Mouse (Mus musculus): ENCODE data around the gene Yars. TPM values are rescaled to one million over a fixed set of nuclear protein-coding genes. Genes with fewer than 3 reads are reported as not detected.

The Yars gene
- total RNA-seq, 2 experiments from 2014 or later: 63.8 to 68.1 TPM

DNA sequence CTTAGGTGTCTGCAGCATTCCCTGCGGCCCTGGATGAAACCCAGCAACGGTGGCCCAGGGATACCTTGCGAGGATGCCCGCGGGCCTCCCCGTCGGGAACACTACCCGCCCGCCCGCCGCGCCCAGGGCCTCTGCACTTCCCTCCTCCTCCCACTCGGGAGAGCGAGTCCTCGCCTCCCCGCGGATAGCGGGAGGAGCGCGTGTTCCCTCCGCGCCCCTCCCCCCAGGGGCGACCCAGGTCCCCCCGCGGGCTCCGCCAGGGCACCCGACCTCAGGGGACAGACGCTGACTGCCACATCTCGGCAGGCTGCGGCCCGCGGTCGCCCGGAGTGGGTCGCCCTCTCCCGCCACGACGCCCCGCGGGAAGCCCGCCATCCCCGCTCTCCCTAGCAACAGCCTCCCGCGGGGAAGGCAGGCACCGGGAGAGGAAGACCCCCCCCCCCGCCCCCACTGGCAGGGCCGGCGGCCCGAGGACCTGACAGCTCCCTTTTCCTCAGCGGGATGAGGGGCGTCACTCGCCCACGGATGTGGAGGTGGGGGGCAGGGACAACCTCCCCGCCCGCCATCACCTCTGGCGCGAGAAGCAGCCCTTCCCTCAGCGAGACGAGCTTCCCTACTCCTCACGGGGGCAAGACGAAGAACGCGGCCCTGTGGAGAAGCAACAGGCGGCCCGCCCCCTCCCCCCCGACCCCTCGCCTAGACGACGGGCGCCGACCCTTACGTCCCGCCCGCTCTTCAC lies 588 bp upstream of the Yars start:
- DNase-seq: peak; percentile 65

DNA sequence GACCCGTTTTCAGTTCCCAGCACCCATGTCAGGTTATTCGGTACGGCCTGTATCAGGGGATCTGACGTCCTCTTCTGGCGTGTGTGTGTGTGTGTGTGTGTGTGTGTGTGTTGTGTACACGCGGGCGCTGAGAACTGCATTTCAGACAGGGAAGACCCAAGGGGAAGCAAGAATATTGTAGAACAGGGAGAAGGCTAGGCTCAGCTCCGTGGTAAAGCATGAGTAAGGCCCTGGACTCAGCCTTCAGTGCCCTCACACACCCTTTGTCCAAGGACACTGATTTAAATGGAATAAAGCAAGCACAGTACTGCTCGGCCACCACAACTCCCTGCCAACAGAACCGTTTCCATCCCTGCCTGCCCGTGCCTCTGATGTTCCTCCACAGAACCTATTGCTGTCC lies 978 bp downstream of the Yars start:
- peak; percentile 35 for DNase-seq

DNA sequence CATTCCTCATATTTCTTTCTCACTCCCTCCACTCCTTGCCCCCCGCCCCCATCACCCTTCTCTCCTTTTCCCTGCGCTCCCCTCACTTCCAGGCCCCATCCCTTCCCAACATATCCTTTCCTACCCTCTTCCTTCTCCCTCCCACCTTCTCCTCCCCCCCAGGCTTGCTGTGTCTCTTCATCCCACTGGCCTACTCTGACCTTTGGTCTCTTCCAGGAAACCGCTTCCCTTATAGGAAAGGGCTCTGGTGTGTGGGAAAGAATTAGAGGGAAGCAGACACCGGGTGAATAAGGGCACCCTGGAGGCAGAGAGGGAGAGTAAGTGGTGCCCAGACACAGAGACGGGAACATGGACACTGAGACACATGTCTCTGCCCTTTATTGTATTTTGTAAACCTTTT lies 2.1 kb downstream of the Yars start:
- DNase-seq: no peak

DNA sequence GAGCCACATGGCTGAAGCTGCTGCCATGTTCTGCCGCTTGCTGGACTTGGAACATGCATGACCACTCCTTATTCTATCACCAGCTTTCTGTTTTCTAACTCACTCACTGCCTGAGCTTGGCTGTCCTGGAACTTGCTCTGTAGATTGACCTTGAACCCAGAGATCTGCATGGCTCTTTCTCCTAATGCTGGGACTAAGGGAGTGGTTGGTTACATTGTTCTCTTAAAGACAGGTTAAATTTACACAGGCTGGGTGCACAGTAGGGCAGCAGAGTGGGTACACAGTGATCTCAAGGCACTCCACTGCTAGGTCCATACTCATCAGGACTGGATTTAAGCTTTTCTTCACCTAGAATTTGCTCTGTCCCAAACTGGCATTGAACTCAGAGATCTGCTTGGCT lies 4.7 kb downstream of the Yars start:
- DNase-seq: no peak

DNA sequence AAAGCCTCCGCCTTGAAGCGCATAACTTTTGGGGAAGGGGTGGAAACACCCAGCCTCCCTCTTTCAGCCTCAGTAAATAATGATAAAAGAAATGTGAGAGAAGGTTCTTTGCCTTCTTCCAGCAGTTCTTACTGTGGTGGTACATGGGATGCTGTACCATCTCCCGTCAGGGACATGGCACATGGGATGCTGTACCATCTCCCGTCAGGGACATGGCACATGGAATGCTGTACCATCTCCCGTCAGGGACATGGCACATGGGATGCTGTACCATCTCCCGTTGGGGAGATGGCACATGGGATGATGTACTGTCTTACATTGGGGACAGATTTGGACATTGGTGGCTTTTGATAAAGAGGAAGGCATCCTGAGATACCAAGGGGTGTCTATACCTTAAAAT lies 8.0 kb downstream of the Yars start:
- DNase-seq: no peak

DNA sequence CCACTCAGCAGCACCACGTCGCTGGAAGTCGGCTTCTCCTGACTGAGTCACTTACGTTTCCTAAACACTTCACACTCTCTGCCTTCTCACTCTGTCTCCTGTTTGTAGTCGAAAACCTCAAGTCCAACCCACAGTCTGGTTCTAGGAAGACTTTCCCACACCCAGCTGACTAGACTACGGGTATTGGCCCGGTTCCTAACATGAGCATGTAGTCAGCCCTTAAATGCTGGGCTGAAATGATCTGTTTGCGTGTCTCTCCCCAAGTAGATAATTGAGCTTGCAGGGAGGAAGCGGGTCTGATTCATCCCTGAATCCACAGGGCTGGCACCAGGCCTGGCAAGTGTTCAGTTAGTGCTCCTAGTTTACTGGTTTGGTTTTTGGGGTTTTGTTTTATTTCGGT lies 15.1 kb downstream of the Yars start:
- DNase-seq: no peak

DNA sequence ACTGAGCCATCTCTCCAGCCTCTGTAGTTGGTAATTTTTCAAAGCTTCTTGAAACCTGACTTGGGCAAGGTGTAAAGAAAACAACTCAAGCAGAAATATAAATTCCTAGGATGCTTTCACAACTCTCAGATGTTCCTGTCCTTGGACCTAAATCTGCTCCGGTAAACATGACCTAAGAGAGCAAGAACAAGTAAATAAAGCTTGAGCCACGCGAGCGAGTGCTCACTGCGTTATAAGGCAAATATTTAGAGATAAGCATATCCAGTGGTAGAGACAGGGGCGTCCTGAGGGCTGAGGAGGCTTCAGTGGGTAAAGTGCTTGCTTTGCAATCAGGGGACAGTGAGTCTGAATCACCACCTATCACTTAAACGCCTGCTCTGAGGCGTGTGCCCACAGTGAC lies 17.2 kb downstream of the Yars start:
- no peak for DNase-seq

DNA sequence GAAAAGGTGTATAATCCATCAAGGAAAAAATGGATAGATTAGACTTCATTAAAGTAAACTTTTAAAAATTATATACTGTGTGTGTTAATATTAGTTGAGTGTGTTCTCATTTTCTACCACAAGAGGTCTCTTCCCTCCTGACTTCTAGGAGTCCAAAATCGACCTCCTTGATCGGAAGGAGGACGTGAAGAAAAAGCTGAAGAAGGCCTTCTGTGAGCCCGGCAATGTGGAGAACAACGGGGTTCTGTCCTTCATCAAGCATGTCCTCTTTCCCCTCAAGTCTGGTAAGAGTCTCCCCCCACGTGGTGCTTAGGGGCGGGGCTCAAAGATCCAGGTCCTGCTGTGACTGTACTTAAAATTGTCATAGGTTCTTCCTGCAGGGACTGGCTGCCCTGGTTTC lies 19.9 kb downstream of the Yars start:
- DNase-seq: no peak

DNA sequence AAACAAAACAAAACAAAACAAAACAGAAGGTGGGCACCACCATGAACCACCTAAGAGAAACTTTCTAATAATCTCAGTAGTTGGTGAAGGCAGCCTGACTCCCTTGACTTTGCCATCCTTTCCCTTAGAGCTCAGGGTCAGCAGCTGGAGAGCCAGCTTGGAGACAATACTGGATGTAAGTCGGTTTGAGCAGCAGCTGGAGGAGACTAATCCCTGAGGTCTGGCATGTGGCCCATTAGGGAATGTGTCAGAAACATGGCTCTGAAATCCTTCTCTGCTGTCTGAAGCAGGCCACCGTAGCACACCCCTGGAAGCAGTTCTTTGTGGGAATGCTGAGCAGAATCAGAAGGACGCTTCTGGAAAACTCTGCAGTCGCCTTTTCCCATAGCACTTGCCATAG lies 21.9 kb downstream of the Yars start:
- DNase-seq: peak; percentile 58

DNA sequence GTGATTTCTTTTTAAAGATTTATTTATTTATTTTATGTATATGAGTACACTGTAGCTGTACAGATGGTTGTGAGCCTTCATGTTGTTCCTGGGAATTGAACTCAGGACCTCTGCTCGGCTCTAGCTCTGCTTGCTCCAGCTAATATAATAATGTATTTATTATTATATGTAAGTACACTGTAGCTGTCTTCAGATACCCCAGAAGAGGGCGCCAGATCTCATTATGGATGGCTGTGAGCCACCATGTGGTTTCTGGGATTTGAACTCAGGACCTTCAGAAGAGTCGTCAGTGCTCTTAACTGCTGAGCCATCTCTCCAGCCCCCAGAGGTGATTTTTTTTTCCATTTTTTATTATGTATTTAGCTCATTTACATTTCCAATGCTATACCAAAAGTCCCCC lies 22.9 kb downstream of the Yars start:
- peak; percentile 49 for DNase-seq

DNA sequence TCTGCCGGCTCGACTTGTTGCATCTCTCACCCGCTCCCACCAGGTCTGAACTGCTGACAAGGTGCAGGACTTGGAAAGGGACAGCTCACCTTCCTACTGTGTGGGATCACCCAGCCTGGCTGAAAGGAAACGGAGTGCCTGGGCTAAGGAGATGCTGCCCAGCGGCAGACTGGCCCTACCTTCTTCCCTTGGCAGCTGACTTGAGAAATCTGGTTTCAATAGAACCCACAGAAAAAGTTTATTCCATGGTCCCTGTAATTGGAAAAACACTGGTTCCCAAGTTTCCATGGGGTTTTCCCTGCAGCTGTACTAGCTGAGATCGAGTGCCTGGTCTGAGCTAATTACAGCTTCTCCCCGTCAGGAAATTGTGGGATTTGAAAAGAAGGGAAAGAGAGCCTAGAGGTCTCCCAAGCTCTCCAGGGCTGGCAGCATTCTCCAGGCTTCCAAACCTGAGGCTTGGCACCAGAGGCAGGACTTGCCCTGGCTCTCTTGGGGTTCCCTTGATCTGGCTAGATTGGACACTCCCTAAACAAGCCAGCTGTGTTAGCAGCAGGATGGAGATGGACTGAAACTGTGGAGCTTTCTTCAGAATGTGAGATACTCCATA lies 29.1 kb downstream of the Yars start:
- no peak for DNase-seq

DNA sequence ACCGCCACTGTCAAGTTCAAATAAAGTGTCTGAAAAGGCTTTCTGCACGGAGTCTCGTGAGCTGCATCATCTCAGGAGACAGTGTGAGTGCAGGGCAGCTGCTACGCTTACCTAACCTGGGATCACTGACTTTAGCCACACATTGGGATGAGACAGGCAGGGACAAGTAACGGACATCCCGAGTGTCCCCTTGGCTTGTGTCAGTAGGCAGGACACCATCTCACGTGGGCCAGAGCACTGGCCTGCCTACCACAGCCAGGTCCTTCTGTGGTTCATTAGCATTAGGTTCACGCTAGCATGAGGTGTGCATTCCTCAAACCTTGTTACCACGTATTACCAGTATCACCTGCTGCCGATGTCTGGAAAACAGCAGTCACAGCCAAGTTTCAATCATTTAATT lies 29.6 kb downstream of the Yars start:
- no peak for DNase-seq

DNA sequence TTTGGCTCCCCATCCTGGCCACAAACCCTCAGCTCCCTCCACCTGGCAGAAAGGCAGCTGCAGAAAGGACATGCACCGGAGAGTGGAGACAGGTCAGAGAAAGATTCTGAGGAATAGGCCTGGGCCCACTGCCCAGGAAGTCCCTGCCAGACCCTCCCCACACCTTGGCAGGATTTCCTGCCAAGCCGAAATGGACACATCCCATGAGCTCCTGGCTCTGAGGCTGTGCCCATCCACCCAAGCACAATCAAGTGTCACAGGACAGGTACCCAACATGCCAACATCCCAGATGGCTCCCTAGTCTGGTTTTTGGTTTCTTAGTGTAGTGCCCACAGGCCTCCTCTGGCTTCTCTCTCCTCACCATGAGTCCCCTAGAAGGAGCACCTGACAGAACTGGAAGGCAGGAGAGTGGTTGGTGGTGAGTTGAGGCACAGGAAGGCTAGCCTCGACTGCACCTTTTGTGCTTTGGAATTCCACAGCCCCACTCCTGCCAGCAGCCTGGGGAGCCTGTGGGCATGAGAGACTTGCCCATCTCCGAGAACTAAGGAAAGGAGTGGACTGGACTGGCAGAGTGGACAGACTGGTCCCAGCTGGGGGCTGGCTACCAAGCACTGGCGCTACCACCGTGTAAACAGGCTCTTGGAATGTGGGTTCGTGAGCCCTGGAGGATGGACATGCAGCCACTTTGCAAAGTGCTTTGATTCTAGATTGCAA lies 31.0 kb downstream of the Yars start:
- no peak for DNase-seq

DNA sequence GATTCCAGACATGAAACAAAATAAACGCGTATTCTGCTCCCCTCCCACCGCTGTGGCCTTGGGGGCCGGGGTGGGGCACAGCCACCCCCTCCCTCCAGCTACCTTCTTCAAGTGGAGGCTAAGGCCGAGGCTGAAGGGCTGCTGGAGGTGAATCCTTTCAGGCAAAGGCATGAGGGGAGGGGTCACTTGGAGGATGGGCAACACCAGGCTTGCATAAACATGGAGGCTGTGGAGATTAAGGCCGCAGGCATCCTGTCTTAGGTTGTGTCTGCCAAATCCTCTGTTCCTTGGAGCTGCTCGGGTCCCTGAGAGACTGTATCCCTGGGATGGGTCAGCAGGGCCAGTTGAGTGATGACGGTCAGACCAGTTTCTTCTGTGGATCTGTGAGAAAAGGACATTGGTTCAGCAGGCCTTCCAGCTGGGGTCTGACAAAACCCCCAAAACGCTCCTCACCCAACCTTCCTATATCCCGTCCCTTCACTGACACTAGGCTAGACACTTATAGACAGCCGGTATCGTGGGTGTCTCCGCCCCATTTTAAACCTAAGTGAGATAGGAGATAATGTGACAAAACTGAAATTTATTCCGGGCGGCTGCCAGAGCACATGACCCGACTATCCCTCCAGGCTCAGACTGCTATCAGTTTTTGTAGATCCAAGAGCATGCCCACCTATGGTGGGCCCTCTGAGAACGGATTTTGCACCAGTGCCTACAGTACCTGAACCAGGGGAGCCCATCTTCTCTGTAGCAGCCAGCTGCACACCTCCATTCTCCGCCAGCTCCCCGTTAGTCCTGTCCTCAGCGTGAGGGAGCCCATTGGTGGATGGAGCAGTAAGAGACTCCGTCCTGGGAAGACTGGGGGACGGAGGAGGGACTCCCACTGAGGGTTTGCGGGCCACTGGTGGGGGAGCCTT lies 31.8 kb downstream of the Yars start:
- DNase-seq: no peak

DNA sequence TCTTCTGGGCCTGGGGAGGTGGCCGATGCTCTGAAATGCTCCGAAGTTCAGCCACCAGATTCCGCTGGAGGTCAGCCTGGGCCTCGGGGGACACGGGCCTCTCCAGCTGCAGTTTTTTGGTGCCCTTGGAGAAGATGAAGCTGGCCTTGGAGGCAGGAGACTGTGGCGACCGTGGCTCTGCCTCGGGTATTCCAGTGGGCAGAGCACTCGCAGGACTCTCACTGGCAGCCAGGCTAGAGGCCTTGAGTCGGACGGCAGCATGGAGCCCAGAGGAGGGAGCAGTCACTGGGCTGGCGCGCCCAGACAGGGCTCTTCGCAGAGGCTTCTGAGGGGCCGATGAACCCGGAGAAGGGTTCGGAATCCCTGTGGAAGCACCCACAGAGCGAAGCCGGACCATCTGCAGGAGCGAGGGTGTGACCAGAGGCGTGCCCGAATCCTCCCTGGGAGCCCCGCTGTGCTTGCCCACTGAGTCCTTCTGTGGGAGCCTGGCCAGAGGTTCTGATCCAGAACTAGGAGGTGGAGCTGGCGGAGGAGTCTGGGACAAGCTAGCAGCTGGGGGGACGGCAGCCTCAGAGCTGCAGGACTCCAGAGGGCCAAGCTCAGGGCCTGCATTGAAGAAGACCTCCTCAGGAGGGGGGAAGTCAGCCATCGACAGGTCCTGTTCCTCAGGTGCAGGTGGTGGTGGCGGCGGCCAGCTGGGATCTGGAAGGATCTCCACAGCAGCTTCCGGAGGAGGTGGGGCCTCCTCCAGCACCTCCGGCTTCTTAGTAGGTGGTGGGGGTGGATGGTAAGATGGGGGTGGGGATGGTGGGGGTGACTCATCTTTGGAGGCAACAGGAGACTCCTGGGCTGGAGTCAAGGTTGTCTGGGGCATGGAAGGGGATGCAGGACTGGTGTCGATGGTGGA lies 32.7 kb downstream of the Yars start:
- DNase-seq: no peak

DNA sequence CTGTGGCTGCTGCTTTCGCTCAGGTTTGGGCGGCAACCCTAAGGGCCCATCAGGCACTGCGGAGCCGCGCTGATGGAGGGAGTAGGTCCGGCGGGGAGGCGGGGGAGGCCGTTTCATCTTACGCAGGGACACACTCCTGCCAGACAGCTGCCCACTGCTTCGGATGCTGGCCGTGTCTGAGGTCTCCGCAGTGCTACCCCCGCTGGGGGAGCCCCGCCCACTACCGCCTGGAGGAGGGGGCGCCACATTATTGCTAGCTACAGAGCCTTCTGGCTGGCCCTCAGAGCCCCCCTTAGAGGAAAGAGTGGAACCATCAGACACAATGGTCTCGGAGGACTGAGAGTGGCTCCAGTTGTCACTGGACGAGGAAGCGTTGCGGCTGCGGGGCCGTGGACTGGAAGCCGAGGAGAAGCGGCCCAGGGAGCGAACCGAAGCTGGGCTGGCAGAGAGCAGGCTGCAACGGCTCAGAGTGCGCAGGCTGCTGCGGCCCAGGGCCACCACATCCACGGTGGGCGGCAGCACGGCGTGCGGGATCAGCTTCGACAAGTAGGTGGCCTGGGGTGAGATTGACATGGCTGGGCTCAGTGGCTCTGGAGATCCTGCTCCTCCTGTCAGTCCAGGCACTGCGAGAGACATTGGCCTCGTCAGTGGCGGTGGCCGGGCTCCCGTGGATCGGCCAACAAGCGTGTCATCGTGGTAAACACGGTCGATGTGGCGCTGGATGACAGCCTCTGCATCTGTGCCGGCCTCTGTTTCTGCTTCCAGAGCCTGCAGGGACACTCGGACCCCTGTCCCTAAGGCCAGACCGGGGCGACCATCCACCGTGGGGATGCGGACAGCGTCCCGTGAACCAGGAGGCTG lies 34.1 kb downstream of the Yars start:
- DNase-seq: no peak

DNA sequence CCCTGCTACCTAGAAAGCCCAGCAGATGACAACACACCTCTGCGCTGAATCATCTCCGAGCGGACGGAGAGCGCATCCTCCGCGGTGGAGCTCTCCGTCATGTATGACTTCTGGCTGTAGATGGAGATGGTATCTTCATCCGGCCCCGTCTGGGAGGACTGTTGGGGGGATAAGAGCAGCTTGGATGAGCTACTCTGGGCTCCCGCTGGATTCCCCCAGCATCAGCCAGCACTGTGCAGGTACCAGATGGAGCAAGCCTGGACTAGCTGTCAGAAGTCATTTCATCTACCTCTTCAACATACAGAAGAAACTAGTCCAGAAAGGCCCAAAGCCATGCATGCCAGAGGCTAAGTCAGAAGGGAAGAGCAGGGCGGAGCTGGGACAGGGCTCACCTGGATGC lies 35.8 kb downstream of the Yars start:
- no peak for DNase-seq

DNA sequence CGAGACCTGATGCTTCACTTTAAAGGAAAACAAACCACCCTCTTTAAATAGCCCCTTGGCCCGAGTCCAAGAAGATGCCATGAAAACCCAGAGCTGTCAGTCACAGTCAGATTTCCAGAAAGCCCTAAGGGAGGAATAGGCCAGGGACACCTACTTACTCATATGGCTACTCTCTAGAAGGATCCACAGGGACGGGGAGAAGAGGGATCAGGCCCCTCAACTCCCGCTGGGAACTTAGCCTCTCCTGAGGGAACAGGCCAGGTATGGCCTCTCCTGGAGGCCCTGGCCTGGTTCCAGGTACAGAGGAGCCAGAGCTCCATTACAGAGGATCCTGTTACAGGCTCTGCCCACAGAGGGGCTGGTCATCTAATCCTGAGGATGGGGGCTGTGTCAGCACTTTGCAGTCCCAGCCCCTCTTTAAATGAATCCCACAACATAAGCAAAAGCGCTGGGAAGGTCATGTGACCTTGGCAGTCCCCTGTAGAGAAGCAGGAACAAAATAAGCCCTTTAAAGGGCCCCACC lies 36.9 kb downstream of the Yars start:
- DNase-seq: no peak

DNA sequence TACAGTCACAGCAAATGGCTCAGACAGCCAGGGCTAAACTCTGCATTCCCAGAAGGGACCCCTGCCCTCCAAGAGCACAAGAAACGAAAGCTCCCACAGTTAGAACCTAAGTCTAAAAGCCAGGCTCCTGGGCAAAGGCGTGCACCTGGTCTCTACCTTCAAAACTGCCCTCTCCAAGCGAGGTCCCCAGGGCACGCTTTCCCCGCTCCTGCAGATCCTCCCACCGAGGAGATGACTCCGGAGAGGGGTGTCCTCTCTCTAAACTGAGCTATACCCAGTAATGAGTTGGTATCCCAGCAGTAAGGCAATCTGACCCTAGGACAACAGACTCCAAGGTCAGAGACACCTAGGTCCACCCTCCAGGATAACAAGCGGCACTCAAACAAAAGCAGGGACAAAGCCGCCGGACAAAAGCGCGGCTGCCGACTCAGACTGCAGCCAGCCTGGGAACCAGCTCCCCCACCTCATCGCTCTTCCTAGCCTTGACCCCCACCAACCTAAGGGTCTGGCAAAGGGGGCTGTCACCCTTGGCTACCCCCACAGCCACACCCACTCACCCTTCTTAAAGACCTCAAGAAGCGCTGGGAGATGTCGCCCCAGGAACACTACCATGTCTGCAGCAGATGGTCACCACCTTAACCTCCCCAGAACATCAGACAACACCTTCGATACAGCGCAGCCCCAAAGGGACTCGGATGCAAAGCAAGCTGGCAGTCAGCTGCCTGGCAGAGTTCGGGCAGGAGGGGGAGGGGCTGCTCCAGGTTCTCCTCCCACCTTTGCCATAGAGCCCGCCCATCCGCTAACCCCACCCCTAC lies 37.8 kb downstream of the Yars start:
- DNase-seq: no peak

Data from adrenal gland, postnatal 10 days (tissue).